Mouse (Mus musculus) brown adipose tissue, adult 24 weeks (tissue): ENCODE results near the gene Ndufa4l2. TPM values are rescaled to one million over a fixed set of nuclear protein-coding genes. Genes with fewer than 3 reads are reported as not detected.
A peak's percentile ranks its signal among the peaks of the same experiment; 100 is the strongest.

ENCODE experiments used
- H3K27ac ChIP-seq: fragments of 200-500 bp; replicated peaks from 2 replicates; pipeline ENCODE4 v1.5.1; 2012; ENCODE audit warnings: low read depth, mild to moderate bottlenecking, low read length
- H3K4me1 ChIP-seq: fragments of 200-500 bp; 2 replicates; pipeline ENCODE4 v1.6.1; 2012; ENCODE audit warnings: low read length, mixed read lengths; ENCODE audit not compliant: control insufficient read depth, insufficient read depth, insufficient read length
- H3K4me3 ChIP-seq: fragments of 200-500 bp; 2 replicates; pipeline ENCODE4 v1.5.1; 2012; ENCODE audit warnings: low read depth, mild to moderate bottlenecking, low read length, moderate library complexity; ENCODE audit not compliant: insufficient read depth
- polyA plus RNA-seq: library from polyadenylated mRNA; stranded (reverse); fragments of >200 nt; gene quantifications from 2 replicates; pipeline ENCODE4 v1.2.4, GENCODE M21; 2012; ENCODE audit not compliant: missing spikeins, insufficient read depth, insufficient read length

The Ndufa4l2 gene
- 13.0 and 14.5 TPM in 2 replicates for polyA plus RNA-seq

- Histone ChIP-seq H3K4me1 (no peaks in the 10 kb centered on the region), H3K27ac (peak within 1 kb of the TSS; percentile 64), H3K4me3 (peak within 1 kb of the TSS; percentile 52)
These were observed at the start of gene Ndufa4l2 for GRCm38 (mm10) chr10:127514764-127515163. TSS of gene Ndufa4l2 (plus strand) at chr10:127514967.

- Histone ChIP-seq H3K4me3 (no peak overlapping the region), H3K27ac (no peak overlapping the region), H3K4me1 (no peaks in the 10 kb centered on the region; the same call in 1 of the 2 replicates)
These were observed 43.3 kb upstream of the Ndufa4l2 start for GRCm38 (mm10) chr10:127471281-127471988.

GRCm38 (mm10) chr10:127472722-127473121, 42.0 kb upstream of the Ndufa4l2 start:
- Histone ChIP-seq H3K4me3 (no peak overlapping the region), H3K27ac (no peak overlapping the region), H3K4me1 (no peaks in the 10 kb centered on the region; the same call in 1 of the 2 replicates)

- H3K27ac ChIP-seq: no peak overlapping the region
- H3K4me3 ChIP-seq: no peak overlapping the region
- no peaks in the 10 kb centered on the region; the same call in 1 of the 2 replicates for H3K4me1 ChIP-seq
These were observed 39.6 kb upstream of the Ndufa4l2 start for GRCm38 (mm10) chr10:127475175-127475574.

GRCm38 (mm10) chr10:127476541-127476940, 38.2 kb upstream of the Ndufa4l2 start:
- Histone ChIP-seq H3K4me3 (no peak overlapping the region), H3K27ac (no peak overlapping the region), H3K4me1 (no peaks in the 10 kb centered on the region; the same call in 1 of the 2 replicates)

- no peaks in the 10 kb centered on the region for H3K4me1 ChIP-seq
- no peak overlapping the region for H3K27ac ChIP-seq
- no peak overlapping the region for H3K4me3 ChIP-seq
These were observed 37.5 kb upstream of the Ndufa4l2 start for GRCm38 (mm10) chr10:127477301-127477700.

GRCm38 (mm10) chr10:127479131-127479530, 35.6 kb upstream of the Ndufa4l2 start:
- H3K27ac ChIP-seq: no peak overlapping the region

GRCm38 (mm10) chr10:127480833-127481813, 33.6 kb upstream of the Ndufa4l2 start:
- no peak overlapping the region for H3K4me3 ChIP-seq
- H3K4me1 ChIP-seq: no peaks in the 10 kb centered on the region
- peak overlapping the region; percentile 76 for H3K27ac ChIP-seq

More at GRCm38 (mm10) chr10:127479131-127479530, 35.6 kb upstream of the Ndufa4l2 start:
- H3K4me3 ChIP-seq: no peak overlapping the region
- H3K4me1 ChIP-seq: no peaks in the 10 kb centered on the region

GRCm38 (mm10) chr10:127485235-127485634, 29.5 kb upstream of the Ndufa4l2 start:
- Histone ChIP-seq H3K27ac (no peak overlapping the region), H3K4me1 (no peaks in the 10 kb centered on the region), H3K4me3 (no peak overlapping the region)

- H3K4me3 ChIP-seq: no peak overlapping the region
These were observed 25.9 kb upstream of the Ndufa4l2 start for GRCm38 (mm10) chr10:127488856-127489255.

GRCm38 (mm10) chr10:127490160-127491127, 24.3 kb upstream of the Ndufa4l2 start:
- Histone ChIP-seq H3K27ac (no peak overlapping the region), H3K4me1 (no peaks in the 10 kb centered on the region), H3K4me3 (no peak overlapping the region)

More at GRCm38 (mm10) chr10:127488856-127489255, 25.9 kb upstream of the Ndufa4l2 start:
- Histone ChIP-seq H3K27ac (no peak overlapping the region), H3K4me1 (no peaks in the 10 kb centered on the region)

GRCm38 (mm10) chr10:127491128-127491512, 23.6 kb upstream of the Ndufa4l2 start:
- H3K27ac ChIP-seq: no peak overlapping the region
- no peaks in the 10 kb centered on the region for H3K4me1 ChIP-seq
- H3K4me3 ChIP-seq: no peak overlapping the region

- H3K4me1 ChIP-seq: no peaks in the 10 kb centered on the region
- no peak overlapping the region for H3K27ac ChIP-seq
- H3K4me3 ChIP-seq: no peak overlapping the region
These were observed 22.6 kb upstream of the Ndufa4l2 start for GRCm38 (mm10) chr10:127492118-127492517.

- no peak overlapping the region for H3K27ac ChIP-seq
- no peak overlapping the region for H3K4me3 ChIP-seq
- H3K4me1 ChIP-seq: no peaks in the 10 kb centered on the region
These were observed 18.6 kb upstream of the Ndufa4l2 start for GRCm38 (mm10) chr10:127496156-127496555.
